Mouse (Mus musculus): Measurements from ENCODE around the gene Apbb1.

DNA sequence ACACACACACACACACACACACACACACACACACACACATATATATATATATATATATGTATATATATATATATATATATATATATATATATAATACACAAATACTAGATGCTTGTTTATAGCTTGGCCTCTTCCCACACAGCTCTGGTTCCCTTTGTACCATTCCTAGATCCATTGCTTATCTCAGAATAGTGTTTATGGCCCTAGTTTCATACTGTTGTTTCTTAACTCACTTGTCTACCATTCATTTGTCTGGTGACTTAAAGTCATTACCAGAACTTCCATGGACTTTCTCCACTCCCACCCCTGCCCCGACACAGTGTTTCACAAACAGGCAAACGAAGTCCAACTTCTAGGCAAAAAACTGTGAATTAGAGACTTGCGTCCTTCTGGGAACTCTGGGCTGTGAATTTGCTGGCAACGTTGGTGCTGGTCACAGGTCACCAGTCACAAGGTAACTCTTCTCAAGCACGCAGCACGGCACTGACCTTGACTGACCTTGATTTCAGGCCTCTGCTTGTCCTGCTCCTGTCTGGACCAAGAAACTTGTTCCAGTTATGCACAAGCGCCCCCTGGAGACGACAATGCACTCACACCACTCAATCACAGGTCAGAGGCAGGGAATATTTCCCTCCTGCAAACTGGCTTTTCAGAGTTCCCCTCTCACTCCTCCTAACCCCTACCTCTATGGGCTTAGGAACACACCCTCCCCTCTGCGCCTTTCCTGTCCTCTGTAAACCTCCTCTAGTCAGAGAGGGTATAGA lies 21.6 kb upstream of the Apbb1 start:
- no peak for TF ChIP-seq ZNF384 (IDR thresholded peaks at IDR 0.05; ENCODE audit: low read depth, low read length)
- no peak for TF ChIP-seq HCFC1 (IDR thresholded peaks at IDR 0.05; ENCODE audit: borderline replicate concordance, insufficient read depth, low read length)
